Mouse (Mus musculus) bone marrow macrophage, adult 2 months (primary cell): ENCODE measurements around the gene Ly6g6d. TPM values are rescaled to one million over a fixed set of nuclear protein-coding genes. Genes with fewer than 3 reads are reported as not detected.
A peak's percentile ranks its signal among the peaks of the same experiment; 100 is the strongest.

Source experiments
- H3K27ac ChIP-seq: 2 replicates; pipeline ENCODE4 v1.5.1; 2012; ENCODE audit warnings: low read depth, low read length; ENCODE audit not compliant: insufficient read depth
- H3K4me1 ChIP-seq: 2 replicates; pipeline ENCODE4 v1.6.1; 2012; ENCODE audit warnings: low read length; ENCODE audit not compliant: control insufficient read depth, insufficient read depth
- H3K4me3 ChIP-seq: 2 replicates; pipeline ENCODE4 v1.5.1; 2012; ENCODE audit warnings: mild to moderate bottlenecking, low read length, moderate library complexity; ENCODE audit not compliant: insufficient read depth
- CTCF ChIP-seq: IDR thresholded peaks from 2 replicates; pipeline ENCODE4 v1.5.1; 2012; ENCODE audit warnings: low read depth, mild to moderate bottlenecking, low read length, moderate library complexity
- POLR2A ChIP-seq: IDR thresholded peaks from 2 replicates; pipeline ENCODE4 v1.6.1; 2012; ENCODE audit warnings: mild to moderate bottlenecking, low read depth, low read length, borderline replicate concordance
- polyA plus RNA-seq: library from polyadenylated mRNA; stranded (reverse); fragments of >200 nt; gene quantifications from 2 replicates; pipeline ENCODE4 v1.2.4, GENCODE M21; 2012; ENCODE audit not compliant: missing spikeins, insufficient read depth, insufficient read length

The Ly6g6d gene
- polyA plus RNA-seq, 1 experiment = 1.0 TPM

DNA sequence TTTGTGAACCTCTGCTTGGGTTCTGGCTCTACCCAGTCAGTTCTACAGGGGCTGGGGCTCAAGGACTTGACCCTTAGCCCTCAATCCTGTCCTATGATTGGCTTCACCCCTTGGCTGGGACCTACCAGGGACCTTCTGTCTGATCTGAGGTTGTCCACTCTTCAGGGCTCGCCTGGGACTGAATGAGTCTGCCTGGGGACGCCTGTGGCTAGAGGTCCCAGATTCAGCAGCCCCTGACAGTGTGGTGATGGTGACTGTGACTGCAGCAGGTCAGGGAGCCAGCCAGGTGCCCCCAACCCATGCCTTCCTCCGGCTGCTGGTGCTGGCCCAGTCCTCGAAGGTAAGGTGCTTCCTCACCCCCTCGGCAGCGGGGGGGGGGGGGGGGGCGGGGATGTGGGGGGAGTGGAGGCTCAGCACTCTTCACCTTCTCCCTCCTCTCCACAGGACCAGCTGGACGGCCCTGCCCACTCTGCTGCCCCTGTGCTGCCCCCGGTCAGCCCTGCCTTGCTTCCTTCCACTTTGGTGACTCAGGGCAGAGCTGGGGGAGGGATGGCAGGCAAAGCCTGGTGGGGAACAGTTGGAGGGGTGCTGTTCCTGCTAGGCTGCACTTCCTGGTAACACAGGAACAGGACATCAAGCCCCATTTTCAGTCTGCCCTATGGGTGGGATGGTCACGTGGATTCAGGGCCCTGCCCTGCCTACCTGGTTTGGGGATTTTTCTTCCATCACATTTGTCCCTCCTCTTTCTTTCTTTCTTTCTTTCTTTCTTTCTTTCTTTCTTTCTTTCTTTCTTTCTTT, 53.0 kb downstream of the Ly6g6d start:
- peaks cover 26% of the 10 kb centered on the region for H3K4me1 ChIP-seq
- no peak for TF ChIP-seq POLR2A
- TF ChIP-seq CTCF = no peak
- no peak overlapping the region for H3K27ac ChIP-seq
- no peak overlapping the region for H3K4me3 ChIP-seq

DNA sequence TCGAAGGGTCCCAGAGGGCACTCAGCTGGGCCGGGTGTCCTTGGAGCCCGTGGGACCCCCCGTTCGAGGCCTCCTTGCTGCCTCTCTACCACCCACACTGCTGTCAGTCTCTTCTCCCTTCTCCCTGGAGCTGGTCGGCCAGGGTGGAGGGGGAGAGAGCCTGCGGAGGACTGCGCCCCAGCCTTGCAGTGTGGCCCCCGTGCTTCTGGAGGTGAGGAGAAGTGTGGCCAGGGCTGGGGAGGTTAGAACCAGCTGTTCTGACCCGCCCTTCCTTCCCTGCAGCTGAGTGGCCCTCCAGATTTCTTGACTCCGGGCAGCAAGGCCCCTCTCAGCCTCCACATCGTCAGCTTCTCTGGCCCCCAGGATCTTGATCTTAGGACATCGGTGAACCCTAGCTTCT, 53.6 kb downstream of the Ly6g6d start:
- no peak overlapping the region for H3K27ac ChIP-seq
- TF ChIP-seq POLR2A (no peak), CTCF (no peak)
- no peak overlapping the region for H3K4me3 ChIP-seq
- peaks cover 26% of the 10 kb centered on the region for H3K4me1 ChIP-seq

DNA sequence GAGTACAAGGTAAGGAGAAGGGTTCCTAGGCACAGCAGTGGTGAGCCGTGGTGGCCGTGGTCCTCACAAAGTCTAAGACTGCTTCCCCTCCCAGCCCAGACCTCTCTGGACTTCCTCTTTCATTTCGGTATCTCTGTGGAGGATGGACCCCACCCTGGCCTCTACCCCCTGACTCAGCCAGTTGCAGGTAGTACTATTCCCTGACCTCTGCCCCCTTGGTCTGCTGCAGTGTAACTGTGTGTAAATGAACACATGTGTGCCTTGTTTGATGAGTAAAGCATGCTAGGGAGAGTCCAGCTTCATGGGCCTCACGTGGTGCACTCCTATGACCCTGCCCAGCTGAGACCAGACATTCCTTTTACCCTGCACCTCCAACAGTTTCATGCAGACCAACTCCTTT, 54.1 kb downstream of the Ly6g6d start:
- peaks cover 26% of the 10 kb centered on the region for H3K4me1 ChIP-seq
- no peak for TF ChIP-seq POLR2A
- TF ChIP-seq CTCF = no peak
- H3K27ac ChIP-seq = no peak overlapping the region
- peak overlapping the region; percentile 35; the same call in 1 of the 2 replicates for H3K4me3 ChIP-seq

DNA sequence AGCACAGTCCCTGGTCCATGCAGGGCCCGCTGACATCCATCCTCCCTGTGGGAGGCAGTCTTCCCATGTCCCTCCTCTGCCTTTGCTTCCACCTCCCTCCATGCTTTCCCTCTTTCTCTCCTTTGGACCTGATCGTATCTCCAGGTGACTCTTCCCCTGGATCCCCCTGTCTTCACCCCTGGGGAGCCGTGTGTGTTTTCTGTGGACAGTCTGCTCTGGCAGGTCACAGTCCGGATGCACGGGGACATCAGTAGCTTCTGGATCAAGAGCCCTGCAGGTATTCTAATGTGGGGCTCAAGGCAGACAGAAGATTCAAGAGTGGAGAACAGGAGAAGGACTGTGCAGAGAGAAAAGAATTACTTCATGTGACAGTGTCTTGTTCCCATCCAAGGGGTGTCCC, 54.6 kb downstream of the Ly6g6d start:
- peaks cover 26% of the 10 kb centered on the region for H3K4me1 ChIP-seq
- no peak for TF ChIP-seq POLR2A
- TF ChIP-seq CTCF = no peak
- H3K27ac ChIP-seq = no peak overlapping the region

DNA sequence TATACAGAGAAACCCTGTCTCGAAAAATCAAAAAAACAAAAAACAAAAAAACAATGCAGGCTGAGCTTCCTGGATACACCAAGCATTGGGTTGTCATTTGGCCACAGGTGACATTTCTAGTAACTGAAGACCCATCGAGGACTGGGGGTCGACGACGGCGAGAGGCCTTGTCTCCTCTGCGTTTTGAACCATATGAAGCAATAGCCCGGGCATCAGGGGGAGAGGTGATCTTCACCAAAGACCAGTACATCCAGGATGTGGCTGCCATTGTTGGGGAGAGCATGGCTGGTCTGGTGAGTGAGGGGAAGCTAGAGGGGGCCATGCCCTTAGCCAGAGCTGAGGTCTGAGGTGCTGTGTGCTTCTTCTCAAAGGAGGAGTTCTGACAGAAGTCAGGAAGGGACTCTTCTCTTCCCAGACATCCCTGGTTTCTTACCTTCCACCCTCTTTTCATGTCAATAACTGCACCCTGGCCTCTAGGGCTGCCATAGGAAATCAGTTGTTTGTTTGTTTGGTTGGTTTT, 55.3 kb downstream of the Ly6g6d start:
- no peak for TF ChIP-seq CTCF
- TF ChIP-seq POLR2A = no peak
- H3K4me3 ChIP-seq = no peak overlapping the region
- H3K4me1 ChIP-seq = peaks cover 26% of the 10 kb centered on the region
- H3K27ac ChIP-seq = no peak overlapping the region

More for the DNA sequence above, 54.6 kb downstream of the Ly6g6d start:
- no peak overlapping the region for H3K4me3 ChIP-seq

DNA sequence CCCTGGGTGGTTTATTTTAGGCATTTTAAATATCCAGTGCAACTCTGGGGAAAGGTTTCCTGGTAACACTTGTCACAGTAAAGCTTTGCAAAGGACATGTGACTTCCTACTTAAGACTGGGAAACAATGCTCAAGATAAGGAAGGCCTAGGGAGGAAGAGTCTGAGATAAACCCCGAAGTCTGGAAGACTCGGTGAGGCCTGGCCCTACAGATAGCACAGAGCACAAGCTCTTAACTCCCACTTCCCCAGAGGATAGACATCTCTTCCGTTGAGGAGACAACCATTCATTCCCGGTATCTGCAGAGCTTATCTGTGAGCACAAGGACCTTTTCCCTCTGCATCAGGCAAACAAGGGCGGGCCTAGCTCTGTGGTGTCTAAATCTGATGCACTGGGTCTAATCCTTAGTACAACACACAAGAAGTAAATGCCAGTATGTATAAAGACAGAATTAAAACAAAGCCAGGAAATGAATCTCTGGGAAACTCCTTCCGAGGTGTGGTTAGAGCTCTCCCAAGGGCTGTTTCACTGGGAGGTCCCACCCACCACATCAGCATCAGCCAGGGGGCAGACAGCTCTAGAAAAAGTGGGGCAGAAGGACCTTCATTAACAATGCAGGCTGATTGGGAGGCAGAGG, 55.9 kb downstream of the Ly6g6d start:
- no peak for TF ChIP-seq CTCF
- TF ChIP-seq POLR2A = no peak
- H3K4me1 ChIP-seq = peaks cover 26% of the 10 kb centered on the region
- H3K27ac ChIP-seq = no peak overlapping the region
- H3K4me3 ChIP-seq = no peak overlapping the region

Other genes with a start within 250 kb of the Ly6g6d start
- 33.8 and 44.1 TPM in 2 replicates for gene Stk19, start 241.1 kb downstream of the Ly6g6d start, polyA plus RNA-seq
- 30.8 and 38.9 TPM in 2 replicates for gene Dxo, start 241.0 kb downstream of the Ly6g6d start, polyA plus RNA-seq
- 37.8 and 40.2 TPM in 2 replicates for gene Skiv2l, start 227.9 kb downstream of the Ly6g6d start, polyA plus RNA-seq
- 48.9 and 56.8 TPM in 2 replicates for gene Nelfe, start 227.7 kb downstream of the Ly6g6d start, polyA plus RNA-seq
- gene Cfb, start 215.5 kb downstream of the Ly6g6d start, polyA plus RNA-seq = 12.0 and 13.3 TPM in 2 replicates
- 4.0 and 4.6 TPM in 2 replicates for gene Zbtb12, start 198.6 kb downstream of the Ly6g6d start, polyA plus RNA-seq
- 0.27 TPM in 1 of 2 replicates, not detected in the other for gene Gm20547, start 196.0 kb downstream of the Ly6g6d start, polyA plus RNA-seq
- gene C2, start 179.8 kb downstream of the Ly6g6d start, polyA plus RNA-seq = not detected in 2 replicates
- 145 and 150 TPM in 2 replicates for gene Ehmt2, start 179.6 kb downstream of the Ly6g6d start, polyA plus RNA-seq
- not detected in 2 replicates for gene Slc44a4, start 163.6 kb downstream of the Ly6g6d start, polyA plus RNA-seq
- gene Neu1, start 146.8 kb downstream of the Ly6g6d start, polyA plus RNA-seq = 73.6 and 73.9 TPM in 2 replicates
- gene Hspa1b, start 118.8 kb downstream of the Ly6g6d start, polyA plus RNA-seq = 1.2 and 1.5 TPM in 2 replicates
- gene Gm20481, start 108.2 kb downstream of the Ly6g6d start, polyA plus RNA-seq = not detected in 2 replicates
- 1.3 TPM in 2 replicates for gene Hspa1a, start 105.9 kb downstream of the Ly6g6d start, polyA plus RNA-seq
- gene Hspa1l, start 105.4 kb downstream of the Ly6g6d start, polyA plus RNA-seq = not detected in 2 replicates
- gene Lsm2, start 96.2 kb downstream of the Ly6g6d start, polyA plus RNA-seq = 37.1 and 44.0 TPM in 2 replicates
- 28.4 and 35.2 TPM in 2 replicates for gene Vars, start 77.1 kb downstream of the Ly6g6d start, polyA plus RNA-seq
- 0.31 and 0.34 TPM in 2 replicates for gene Vwa7, start 61.5 kb downstream of the Ly6g6d start, polyA plus RNA-seq
- not detected in 2 replicates for gene Sapcd1, start 50.0 kb downstream of the Ly6g6d start, polyA plus RNA-seq
- gene Msh5, start 31.3 kb downstream of the Ly6g6d start, polyA plus RNA-seq = 2.4 and 3.2 TPM in 2 replicates
- gene Clic1, start 28.1 kb downstream of the Ly6g6d start, polyA plus RNA-seq = 357 and 381 TPM in 2 replicates
- 9.0 and 10.9 TPM in 2 replicates for gene Ddah2, start 19.0 kb downstream of the Ly6g6d start, polyA plus RNA-seq
- gene Ly6g6c, start 12.7 kb downstream of the Ly6g6d start, polyA plus RNA-seq = not detected in 2 replicates
- gene Mpig6b, start 11.9 kb downstream of the Ly6g6d start, polyA plus RNA-seq = not detected in 2 replicates
- not detected in 2 replicates for gene Ly6g6e, start 1.2 kb downstream of the Ly6g6d start, polyA plus RNA-seq
- gene Ly6g6f, start 7.5 kb upstream of the Ly6g6d start, polyA plus RNA-seq = not detected in 2 replicates
- 39.8 and 40.7 TPM in 2 replicates for gene Abhd16a, start 11.2 kb upstream of the Ly6g6d start, polyA plus RNA-seq
- gene Ly6g5c, start 30.2 kb upstream of the Ly6g6d start, polyA plus RNA-seq = not detected in 2 replicates
- 0.54 and 0.92 TPM in 2 replicates for gene Ly6g5b, start 37.4 kb upstream of the Ly6g6d start, polyA plus RNA-seq
- gene Gpank1, start 43.4 kb upstream of the Ly6g6d start, polyA plus RNA-seq = 24.6 and 29.1 TPM in 2 replicates
- gene Csnk2b, start 44.0 kb upstream of the Ly6g6d start, polyA plus RNA-seq = 136 and 143 TPM in 2 replicates
- 29.2 and 30.4 TPM in 2 replicates for gene D17H6S53E, start 48.3 kb upstream of the Ly6g6d start, polyA plus RNA-seq
- not detected in 2 replicates for gene Apom, start 54.0 kb upstream of the Ly6g6d start, polyA plus RNA-seq
- gene Bag6, start 57.1 kb upstream of the Ly6g6d start, polyA plus RNA-seq = 151 and 166 TPM in 2 replicates
- 136 and 162 TPM in 2 replicates for gene Prrc2a, start 86.8 kb upstream of the Ly6g6d start, polyA plus RNA-seq
- gene Aif1, start 98.0 kb upstream of the Ly6g6d start, polyA plus RNA-seq = 420 and 469 TPM in 2 replicates
- 811 and 856 TPM in 2 replicates for gene Lst1, start 110.4 kb upstream of the Ly6g6d start, polyA plus RNA-seq
- not detected in 2 replicates for gene Ltb, start 116.4 kb upstream of the Ly6g6d start, polyA plus RNA-seq
- 11.9 and 12.8 TPM in 2 replicates for gene Tnf, start 123.9 kb upstream of the Ly6g6d start, polyA plus RNA-seq
- not detected in 2 replicates for gene Lta, start 127.3 kb upstream of the Ly6g6d start, polyA plus RNA-seq
- gene Gm16181, start 142.8 kb upstream of the Ly6g6d start, polyA plus RNA-seq = not detected in 2 replicates
- 11.2 and 15.1 TPM in 2 replicates for gene Atp6v1g2, start 155.6 kb upstream of the Ly6g6d start, polyA plus RNA-seq
- 15.5 and 15.7 TPM in 2 replicates for gene Nfkbil1, start 157.7 kb upstream of the Ly6g6d start, polyA plus RNA-seq
- 164 and 169 TPM in 2 replicates for gene Ddx39b, start 163.7 kb upstream of the Ly6g6d start, polyA plus RNA-seq
- gene H2-D1, start 184.7 kb upstream of the Ly6g6d start, polyA plus RNA-seq = 2,808 and 2,856 TPM in 2 replicates
- 0.63 and 0.80 TPM in 2 replicates for gene H2-Q1, start 242.3 kb upstream of the Ly6g6d start, polyA plus RNA-seq